9 mouse cellular contexts compared by ENCODE assay signal in genomic region chr14:59478699-59479098, GRCm38 (mm10). TPM values are rescaled to one million over a fixed set of nuclear protein-coding genes. Genes with fewer than 3 reads are reported as not detected.
DNase-seq lines count a peak whose midpoint lies in the region; ATAC-seq and TF ChIP-seq lines count a peak whose summit lies in the region.
"Had no signal": no experiment of that assay in that cellular context is flagged by ENCODE, and none has a peak within 500 bp of the region (broad histone marks: within the 10 kb centered on the region; RNA-seq: fewer than 3 reads in every experiment).

No protein-coding gene starts in this region.

- no peaks in the 10 kb centered on the region for H3K27me3 ChIP-seq in kidney, postnatal 0 days (ENCODE audit: insufficient read depth, low read length)
- no peaks in the 10 kb centered on the region for H3K27me3 ChIP-seq in hindbrain, embryonic 11.5 days (ENCODE audit: control insufficient read depth, insufficient read depth, low read length)
- H3K27me3 ChIP-seq: megakaryocyte, embryonic 14.5 days had no signal

- peak overlapping the region; percentile 8; the same call in 1 of the 2 replicates for H3K4me2 ChIP-seq in kidney, postnatal 0 days (ENCODE audit: low read length)
- H3K4me2 ChIP-seq in hindbrain, embryonic 11.5 days (replicated peaks; ENCODE audit: low read depth, low read length): no peak overlapping the region

- H3K4me1 ChIP-seq in kidney, postnatal 0 days (replicated peaks; ENCODE audit: insufficient read depth, low read length): no peaks in the 10 kb centered on the region
- H3K4me1 ChIP-seq in hindbrain, embryonic 11.5 days (replicated peaks; ENCODE audit: control insufficient read depth, insufficient read depth, low read length): no peaks in the 10 kb centered on the region

- H3K4me3 ChIP-seq in kidney, postnatal 0 days (replicated peaks; ENCODE audit: low read depth, low read length): no peak overlapping the region
- H3K4me3 ChIP-seq in hindbrain, embryonic 11.5 days (ENCODE audit: low read depth, low read length): no peak overlapping the region
- H3K4me3 ChIP-seq: megakaryocyte, embryonic 14.5 days had no signal

- H3K9ac ChIP-seq in kidney, postnatal 0 days (ENCODE audit: low read depth, low read length): no peak overlapping the region
- H3K9ac ChIP-seq in hindbrain, embryonic 11.5 days (ENCODE audit: low read depth, low read length): no peak overlapping the region

- peak; percentile 12 for DNase-seq in cerebellum, adult 9-11 months
- no peak for DNase-seq in cerebellum, postnatal 14 days
- DNase-seq in urinary bladder, postnatal 36 days (ENCODE audit: low spot score in 2 of 2): peak; percentile 32 to 35
- DNase-seq in urinary bladder, postnatal 10 days (ENCODE audit: low spot score): no peak
- peak; percentile 52 for DNase-seq in kidney, postnatal 0 days (ENCODE audit: low spot score)
- DNase-seq in lung, postnatal 36 days: peak; percentile 63
- DNase-seq in hindbrain, embryonic 11.5 days (ENCODE audit: low spot score): no peak

- H3K36me3 ChIP-seq in kidney, postnatal 0 days (ENCODE audit: insufficient read depth, low read length): no peaks in the 10 kb centered on the region
- no peaks in the 10 kb centered on the region for H3K36me3 ChIP-seq in hindbrain, embryonic 11.5 days (ENCODE audit: control insufficient read depth, insufficient read depth, low read length)

- H3K27ac ChIP-seq in kidney, postnatal 0 days: peak overlapping the region; percentile 3; the same call in 1 of the 2 replicates
- H3K27ac ChIP-seq in hindbrain, embryonic 11.5 days (ENCODE audit: low read depth, low read length): no peak overlapping the region

- WGBS in kidney, postnatal 0 days: 24% methylated on average over 6 of the region's 6 CpGs
- WGBS in hindbrain, embryonic 11.5 days: 70% methylated on average over 6 of the region's 6 CpGs

- H3K9me3 ChIP-seq in kidney, postnatal 0 days (replicated peaks; ENCODE audit: low read length): no peaks in the 10 kb centered on the region
- H3K9me3 ChIP-seq in hindbrain, embryonic 11.5 days (ENCODE audit: control insufficient read depth, low read length): no peaks in the 10 kb centered on the region
- H3K9me3 ChIP-seq: megakaryocyte, embryonic 14.5 days had no signal

- no peak; the same call in 1 of the 2 replicates for ATAC-seq in kidney, postnatal 0 days (replicated peaks; ENCODE audit: low FRiP score, low read depth)
- no peak for ATAC-seq in activated CD4-positive, CD25-positive, alpha-beta regulatory T cell, adult 4 months
- ATAC-seq in hindbrain, embryonic 11.5 days (ENCODE audit: low FRiP score): no peak

- no peak for TF ChIP-seq CTCF in kidney, postnatal 0 days (IDR thresholded peaks at IDR 0.05; ENCODE audit: low read depth)

RNA-seq across cellular contexts. Expression of gene Cab39l, which starts 37.9 kb away (rescaled TPM):
- polyA plus RNA-seq in kidney, postnatal 0 days (2015; fragmentation: Nextera tagmentation; extraction: Ambion mirVana): 57.2 and 60.7 TPM in 2 replicates
- polyA plus RNA-seq in activated CD4-positive, CD25-positive, alpha-beta regulatory T cell, adult 4 months (2017; shearing (Covaris generic)): 10 to 100 TPM; 70.3 to 84.5 TPM
- 47.0 and 47.7 TPM in 2 replicates for polyA plus RNA-seq in hindbrain, embryonic 11.5 days (2014; fragmentation: Nextera tagmentation; extraction: Ambion mirVana)

RNA-seq across cellular contexts. Expression of gene Setdb2, which starts 38.0 kb away (rescaled TPM):
- polyA plus RNA-seq in kidney, postnatal 0 days (2015; fragmentation: Nextera tagmentation; extraction: Ambion mirVana): 7.9 and 8.4 TPM in 2 replicates
- 10 to 100 TPM; 18.0 to 21.7 TPM for polyA plus RNA-seq in activated CD4-positive, CD25-positive, alpha-beta regulatory T cell, adult 4 months (2017; shearing (Covaris generic))
- polyA plus RNA-seq in hindbrain, embryonic 11.5 days (2014; fragmentation: Nextera tagmentation; extraction: Ambion mirVana): 9.8 and 10.6 TPM in 2 replicates

Comparison
In these comparisons a context has a peak if more than half of its experiments do, and no peak if none do; other contexts are left out.
1. DNase-seq: peak in cerebellum, adult 9-11 months (single experiment), urinary bladder, postnatal 36 days (2 of 2), kidney, postnatal 0 days (single experiment) and lung, postnatal 36 days (single experiment); none in cerebellum, postnatal 14 days (0 of 2), urinary bladder, postnatal 10 days (single experiment) and hindbrain, embryonic 11.5 days (single experiment).